Mouse (Mus musculus) forebrain, embryonic 11.5 days (tissue): ENCODE measurements at regions not wholly inside any gene's neighbourhood (a gene's known extent, or its start where the extent isn't known, plus 50 kb on each side); places are given as distances from the start of the nearest gene placed in this dataset.
A peak's percentile ranks its signal among the peaks of the same experiment; 100 is the strongest.
"Not testable (repeated sequence)": the region's sequence is repeated elsewhere in the genome, so short reads cannot be mapped to it uniquely, and the experiment has no call there.

Source experiments
- ATAC-seq: fragments of 200-750 bp; cut with Nextera tagmentation; replicated peaks from 2 replicates; pipeline ENCODE4 v1.8.0; 2017; ENCODE audit warnings: moderate TSS enrichment; ENCODE audit not compliant: low FRiP score
- DNase-seq: peaks from one replicate; pipeline ENCODE4 v3.0.0-alpha.2; 2017; ENCODE audit warnings: low spot score
- H3K27ac ChIP-seq: fragments of 300-500 bp; sonication (generic); 2 replicates; pipeline ENCODE4 v1.5.1; 2014; ENCODE audit warnings: low read depth, low read length
- H3K27me3 ChIP-seq: fragments of 300-500 bp; sonication (generic); 2 replicates; pipeline ENCODE4 v1.6.1; 2014; ENCODE audit warnings: mild to moderate bottlenecking, low read length, mixed read lengths; ENCODE audit not compliant: control insufficient read depth, insufficient read depth
- H3K36me3 ChIP-seq: fragments of 300-500 bp; sonication (generic); 2 replicates; pipeline ENCODE4 v1.6.1; 2014; ENCODE audit warnings: mild to moderate bottlenecking, low read length, moderate library complexity, mixed read lengths; ENCODE audit not compliant: control insufficient read depth, insufficient read depth
- H3K4me1 ChIP-seq: fragments of 300-500 bp; sonication (generic); replicated peaks from 2 replicates; pipeline ENCODE4 v1.6.1; 2014; ENCODE audit warnings: low read length, mixed read lengths; ENCODE audit not compliant: control insufficient read depth, insufficient read depth
- H3K4me2 ChIP-seq: fragments of 300-500 bp; sonication (generic); 2 replicates; pipeline ENCODE4 v1.6.1; 2014; ENCODE audit warnings: low read depth, mild to moderate bottlenecking, low read length, moderate library complexity, mixed read lengths; ENCODE audit not compliant: severe bottlenecking
- H3K4me3 ChIP-seq: fragments of 300-500 bp; sonication (generic); 2 replicates; pipeline ENCODE4 v1.5.1; 2014; ENCODE audit warnings: low read depth, low read length
- H3K9ac ChIP-seq: fragments of 300-500 bp; sonication (generic); 2 replicates; pipeline ENCODE4 v1.6.1; 2014; ENCODE audit warnings: low read length
- H3K9me3 ChIP-seq: fragments of 300-500 bp; sonication (generic); 2 replicates; pipeline ENCODE4 v1.6.1; 2016; ENCODE audit warnings: low read length, mixed read lengths; ENCODE audit not compliant: control insufficient read depth
- WGBS: fragments of 180-500 bp; shearing (Covaris S2); extraction: QIAGEN DNeasy Blood & Tissue Kit; methylation state at CpG from one replicate; pipeline ENCODE4 v1.1.7; 2014; 5-methylcytosine and 5-hydroxymethylcytosine counted together

DNA sequence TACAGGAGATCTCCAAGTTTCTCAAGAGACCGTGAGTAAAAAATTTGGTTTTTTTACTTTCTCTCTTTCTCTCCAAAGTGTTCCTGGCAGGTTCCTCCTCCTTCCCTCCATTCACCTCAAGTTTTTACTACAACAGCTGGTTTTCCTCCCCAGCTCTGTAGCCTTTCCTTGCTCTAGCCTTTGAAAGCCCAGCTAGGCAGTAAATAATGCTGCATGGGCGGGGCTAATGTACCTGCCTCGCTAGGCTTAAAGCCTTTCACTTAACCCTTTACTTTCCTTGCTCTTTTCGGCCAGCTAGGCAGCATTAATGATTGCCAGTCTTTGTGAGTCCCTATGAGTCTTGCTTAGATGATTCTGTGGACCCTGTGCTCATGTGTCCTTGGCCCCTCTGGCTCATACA lies 720.0 kb upstream of the Adam24 start:
- DNase-seq (no peak), ATAC-seq (no peak)
- Histone ChIP-seq H3K4me1 (no peaks in the 10 kb centered on the region), H3K4me2 (no peak overlapping the region), H3K27me3 (no peaks in the 10 kb centered on the region), H3K4me3 (no peak overlapping the region), H3K9ac (no peak overlapping the region), H3K36me3 (no peaks in the 10 kb centered on the region), H3K27ac (no peak overlapping the region), H3K9me3 (no peaks in the 10 kb centered on the region)
- 35% methylated on average over 4 of the region's 4 CpGs for WGBS

DNA sequence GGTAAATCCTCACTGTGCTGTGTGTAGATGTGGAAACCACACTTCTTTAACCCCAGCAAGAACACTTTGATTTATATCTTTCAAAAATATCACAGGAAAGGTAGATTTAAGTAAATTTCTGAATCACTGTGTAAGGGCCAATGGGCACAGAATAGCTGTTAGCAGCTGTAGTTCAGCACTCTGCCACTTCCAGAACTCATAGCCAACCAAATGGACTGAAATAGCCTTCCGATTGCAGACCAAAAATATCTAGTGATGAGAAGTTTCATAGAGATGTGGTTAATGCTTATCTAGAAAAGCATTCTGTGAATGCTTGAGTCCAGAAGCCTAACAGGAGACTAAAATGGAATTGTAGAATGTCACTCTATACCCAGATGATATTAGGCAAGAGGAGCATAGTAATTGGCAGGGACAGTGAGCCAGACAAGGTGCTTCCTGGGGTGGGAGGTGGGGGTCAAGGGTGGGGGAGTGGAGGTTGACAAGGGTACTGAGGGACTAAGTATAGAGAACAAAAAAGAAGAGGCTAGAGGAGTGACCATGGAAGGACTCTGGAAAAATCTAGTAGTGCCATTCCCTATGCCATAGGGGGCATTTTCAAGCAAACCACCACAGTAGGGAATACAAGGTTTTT lies 669.6 kb upstream of the Adam24 start:
- Histone ChIP-seq H3K4me1 (no peaks in the 10 kb centered on the region), H3K9ac (no peak overlapping the region), H3K4me2 (no peak overlapping the region), H3K27ac (no peak overlapping the region), H3K9me3 (no peaks in the 10 kb centered on the region), H3K36me3 (no peaks in the 10 kb centered on the region), H3K27me3 (no peaks in the 10 kb centered on the region), H3K4me3 (no peak overlapping the region)
- ATAC-seq = no peak
- no peak for DNase-seq
- whole genome bisulfite sequencing = 91% methylated on average over 1 of the region's 1 CpGs

GRCm38 (mm10) chr8:40019281-40019943 lies 655.5 kb upstream of the Adam24 start:
- Histone ChIP-seq H3K9me3 (no peaks in the 10 kb centered on the region), H3K36me3 (no peaks in the 10 kb centered on the region), H3K4me1 (no peaks in the 10 kb centered on the region), H3K4me2 (no peak overlapping the region), H3K27me3 (no peaks in the 10 kb centered on the region), H3K9ac (no peak overlapping the region), H3K27ac (no peak overlapping the region), H3K4me3 (no peak overlapping the region)
- DNase-seq = no peak
- ATAC-seq = no peak
- 93% methylated on average over 5 of the region's 5 CpGs for WGBS

DNA sequence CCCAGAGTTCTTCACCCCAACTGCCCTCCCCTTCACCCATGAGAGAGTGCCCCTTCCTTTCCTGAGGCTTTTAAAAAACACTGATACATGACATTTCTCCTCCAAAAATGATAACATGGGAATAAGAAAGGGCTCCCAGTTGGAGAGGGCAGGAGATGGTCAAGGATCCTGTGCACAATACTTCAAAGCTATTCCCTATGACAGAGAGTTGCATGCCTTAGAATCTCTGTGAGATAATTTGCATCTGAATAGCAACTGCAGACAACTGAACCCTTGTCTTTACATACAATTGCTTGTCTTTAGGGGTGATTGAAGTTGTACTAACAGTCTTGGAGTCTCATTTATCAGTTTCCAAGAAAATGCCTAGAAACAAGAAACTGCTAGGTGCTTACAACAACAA lies 610.7 kb upstream of the Adam24 start:
- ATAC-seq (peak; percentile 71), DNase-seq (no peak)
- Histone ChIP-seq H3K9me3 (no peaks in the 10 kb centered on the region), H3K4me1 (no peaks in the 10 kb centered on the region; the same call in 1 of the 2 replicates), H3K27me3 (no peaks in the 10 kb centered on the region), H3K4me3 (no peak overlapping the region), H3K27ac (no peak overlapping the region), H3K36me3 (no peaks in the 10 kb centered on the region), H3K9ac (no peak overlapping the region), H3K4me2 (no peak overlapping the region)

DNA sequence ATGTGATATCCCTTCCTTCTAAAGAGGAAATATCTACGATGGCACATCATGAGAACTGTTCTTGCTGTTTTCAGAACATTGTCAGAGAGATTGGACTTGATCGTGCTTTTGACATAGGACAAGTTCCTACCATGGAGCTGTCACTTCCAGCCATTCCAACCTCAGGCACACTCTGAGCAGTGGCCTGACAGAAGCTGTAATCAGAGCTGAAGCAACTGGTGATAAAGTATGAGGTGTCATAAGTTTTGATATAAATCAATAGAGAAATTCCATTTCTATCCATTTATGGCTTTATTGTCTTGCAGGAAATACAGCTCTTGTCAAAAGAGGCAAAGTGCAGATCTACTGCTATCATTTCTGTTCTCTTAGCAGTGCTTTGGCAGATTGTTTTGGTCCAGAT lies 603.7 kb upstream of the Adam24 start:
- DNase-seq = no peak
- no peak overlapping the region for H3K9ac ChIP-seq
- H3K4me2 ChIP-seq = no peak overlapping the region
- 95% methylated on average over 2 of the region's 2 CpGs for WGBS
- no peaks in the 10 kb centered on the region for H3K36me3 ChIP-seq
- H3K9me3 ChIP-seq = no peaks in the 10 kb centered on the region
- H3K27ac ChIP-seq = no peak overlapping the region
- ATAC-seq = no peak
- no peaks in the 10 kb centered on the region for H3K4me1 ChIP-seq
- H3K27me3 ChIP-seq = no peaks in the 10 kb centered on the region
- H3K4me3 ChIP-seq = no peak overlapping the region

DNA sequence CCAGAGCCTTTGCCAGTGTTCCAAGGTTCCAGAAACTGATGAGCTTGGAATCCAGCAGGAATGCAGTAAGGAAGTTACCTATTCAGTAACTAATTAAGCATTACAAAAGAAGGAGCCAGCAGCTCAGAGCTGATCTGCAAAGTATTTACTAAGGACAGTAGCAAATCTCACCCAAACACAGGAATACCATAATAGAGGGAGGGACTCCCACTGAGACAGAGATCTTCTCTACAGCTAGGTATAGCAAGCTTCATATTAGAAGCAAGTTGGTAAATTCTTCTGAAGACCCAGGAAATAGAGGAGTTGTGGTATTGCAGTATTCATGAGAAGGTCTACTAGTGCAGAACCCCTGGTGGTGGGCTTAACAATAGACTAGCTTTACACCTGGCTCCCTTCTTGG lies 593.9 kb upstream of the Adam24 start:
- H3K4me2 ChIP-seq, H3K9ac ChIP-seq, H3K4me1 ChIP-seq, H3K4me3 ChIP-seq, H3K27me3 ChIP-seq, H3K36me3 ChIP-seq, DNase-seq, ATAC-seq, H3K27ac ChIP-seq, H3K9me3 ChIP-seq: not testable (repeated sequence)

DNA sequence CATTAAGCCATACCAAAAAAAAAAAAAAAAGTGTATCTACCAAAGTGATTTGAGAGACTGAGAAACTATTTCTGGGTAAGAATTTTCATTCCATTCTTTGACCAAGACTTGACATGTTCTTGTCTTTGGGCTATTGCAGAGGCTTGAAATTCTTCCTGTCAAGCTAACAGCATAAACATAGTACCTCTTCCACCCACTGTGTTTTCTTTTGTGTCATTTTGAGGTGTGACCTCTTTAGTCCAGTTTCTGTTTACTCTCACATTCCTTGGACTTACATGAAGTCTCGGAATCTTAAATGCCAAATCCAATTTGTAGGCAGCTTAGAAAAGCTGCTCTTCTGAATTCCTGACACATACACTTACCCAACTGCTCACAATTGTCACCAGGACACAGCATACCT lies 590.7 kb upstream of the Adam24 start:
- H3K4me1 ChIP-seq = no peaks in the 10 kb centered on the region
- no peaks in the 10 kb centered on the region for H3K9me3 ChIP-seq
- H3K27me3 ChIP-seq = no peaks in the 10 kb centered on the region
- DNase-seq (no peak), ATAC-seq (no peak)
- no peak overlapping the region for H3K27ac ChIP-seq
- WGBS = 50% methylated on average over 1 of the region's 1 CpGs
- H3K4me2 ChIP-seq = no peak overlapping the region
- no peak overlapping the region for H3K9ac ChIP-seq
- H3K36me3 ChIP-seq = no peaks in the 10 kb centered on the region
- no peak overlapping the region for H3K4me3 ChIP-seq

DNA sequence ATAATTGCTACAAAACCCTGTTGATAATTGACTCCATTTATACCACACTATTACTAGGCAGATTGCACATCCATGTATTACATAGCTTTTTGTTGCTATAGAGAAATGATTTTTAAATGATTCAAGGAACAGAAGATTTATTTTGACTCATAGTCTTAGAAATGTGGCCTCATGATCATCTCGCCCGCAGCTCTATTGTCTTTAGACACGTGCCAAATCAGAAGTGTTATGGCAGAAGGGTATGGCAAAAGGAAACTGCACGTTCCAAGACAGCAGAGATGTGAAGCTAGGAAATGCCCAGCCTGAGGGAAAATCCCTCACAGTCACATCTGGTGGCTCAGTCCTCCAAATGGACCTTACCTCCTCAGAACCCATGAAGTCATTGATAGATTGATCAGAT lies 585.5 kb upstream of the Adam24 start:
- H3K4me3 ChIP-seq = no peak overlapping the region
- no peak for ATAC-seq
- DNase-seq = no peak
- no peaks in the 10 kb centered on the region for H3K27me3 ChIP-seq
- H3K27ac ChIP-seq = no peak overlapping the region
- H3K9ac ChIP-seq = no peak overlapping the region
- H3K36me3 ChIP-seq = no peaks in the 10 kb centered on the region
- no peaks in the 10 kb centered on the region for H3K9me3 ChIP-seq
- 91% methylated on average over 4 of the region's 4 CpGs for WGBS
- no peaks in the 10 kb centered on the region for H3K4me1 ChIP-seq
- no peak overlapping the region for H3K4me2 ChIP-seq

DNA sequence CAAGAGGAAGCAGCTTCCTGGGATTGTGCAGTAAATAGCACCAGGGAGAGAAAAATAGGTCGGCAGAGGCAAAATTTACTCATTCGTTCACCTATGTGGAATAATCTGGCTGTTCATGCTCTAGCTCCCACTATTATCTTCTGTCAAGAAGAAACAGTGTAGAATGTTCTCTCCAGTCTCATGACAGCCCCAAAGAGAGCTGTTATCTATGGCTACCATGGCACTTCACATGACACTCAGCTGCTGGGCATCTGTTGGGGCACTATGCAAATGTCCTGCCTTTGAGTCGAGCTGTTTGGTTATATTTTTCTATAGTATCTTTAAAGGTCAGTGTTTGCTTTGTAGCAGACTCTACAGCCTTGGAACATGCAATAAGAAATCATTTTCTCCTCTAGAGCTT lies 550.5 kb upstream of the Adam24 start:
- no peaks in the 10 kb centered on the region for H3K4me1 ChIP-seq
- DNase-seq (no peak), ATAC-seq (no peak)
- no peak overlapping the region for H3K9ac ChIP-seq
- H3K4me3 ChIP-seq = no peak overlapping the region
- WGBS = 94% methylated on average over 3 of the region's 3 CpGs
- H3K4me2 ChIP-seq = no peak overlapping the region
- H3K9me3 ChIP-seq = no peaks in the 10 kb centered on the region
- H3K36me3 ChIP-seq = no peaks in the 10 kb centered on the region
- H3K27me3 ChIP-seq = no peaks in the 10 kb centered on the region
- H3K27ac ChIP-seq = no peak overlapping the region
